Mouse (Mus musculus) brain, embryonic 14.5 days (tissue): Measurements from ENCODE around the gene Ssbp2. TPM values are rescaled to one million over a fixed set of nuclear protein-coding genes. Genes with fewer than 3 reads are reported as not detected.

Source experiments
- DNase-seq: peaks from one replicate; pipeline ENCODE4 v3.0.0-alpha.2; 2011; ENCODE audit warnings: low read depth
- CTCF ChIP-seq: fragments of 200-500 bp; IDR thresholded peaks from 2 replicates; pipeline ENCODE4 v1.5.1; 2012; ENCODE audit warnings: inconsistent platforms, mild to moderate bottlenecking, moderate library complexity, borderline replicate concordance; ENCODE audit not compliant: insufficient read depth, insufficient read length; ENCODE audit errors: extremely low read depth
- POLR2A ChIP-seq: fragments of 200-500 bp; IDR thresholded peaks from 2 replicates; pipeline ENCODE4 v1.6.1; 2012; ENCODE audit warnings: mild to moderate bottlenecking, inconsistent platforms, borderline replicate concordance; ENCODE audit not compliant: poor library complexity, insufficient read depth, insufficient read length, severe bottlenecking; ENCODE audit errors: extremely low read depth
- polyA plus RNA-seq: library from polyadenylated mRNA; depleted of rRNA; stranded (reverse); fragments of >200 nt; gene quantifications from 2 replicates; pipeline ENCODE4 v1.2.3, GENCODE M21; 2012

Ssbp2 gene
- polyA plus RNA-seq, 1 experiment: 133 TPM

DNA sequence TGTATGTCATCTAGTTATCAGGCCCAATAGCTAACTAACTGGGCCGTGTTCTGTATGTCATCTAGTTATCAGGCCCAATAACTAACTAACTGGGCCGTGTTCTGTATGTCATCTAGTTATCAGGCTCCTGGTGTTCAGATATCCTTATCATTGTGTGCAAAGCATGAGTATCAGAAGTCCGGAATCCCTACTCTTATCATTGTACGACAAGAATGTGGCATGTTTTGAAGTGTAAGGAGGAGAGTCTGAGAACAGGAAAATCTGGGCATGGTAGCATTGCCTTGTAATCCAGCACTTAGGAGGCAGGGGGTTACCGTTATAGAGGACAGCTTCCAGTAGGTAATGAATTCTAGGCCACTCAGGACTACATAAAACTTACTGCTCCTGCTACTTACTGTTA is 178.8 kb downstream of the Ssbp2 start:
- TF ChIP-seq POLR2A: no peak
- no peak for TF ChIP-seq CTCF
- DNase-seq: no peak

DNA sequence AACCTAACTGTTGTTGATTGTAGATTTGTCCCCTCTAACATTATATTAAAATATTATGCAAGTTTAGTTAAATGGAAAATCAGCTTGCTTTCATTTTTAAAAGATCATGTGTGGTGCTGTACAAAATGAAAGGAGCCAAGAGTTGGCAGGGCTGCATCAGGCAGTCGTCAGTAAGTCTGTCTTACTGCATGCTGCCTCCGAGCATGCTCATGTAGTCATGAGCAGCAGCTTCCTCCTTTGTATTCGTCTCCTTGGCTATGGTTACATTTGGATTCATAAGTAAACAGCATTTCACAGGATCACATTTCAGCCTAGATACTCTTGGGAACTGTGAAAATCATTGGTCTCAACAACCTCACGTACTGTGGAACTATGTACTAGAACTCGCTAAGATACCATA is 180.1 kb downstream of the Ssbp2 start:
- no peak for DNase-seq
- TF ChIP-seq POLR2A (no peak), CTCF (no peak)

DNA sequence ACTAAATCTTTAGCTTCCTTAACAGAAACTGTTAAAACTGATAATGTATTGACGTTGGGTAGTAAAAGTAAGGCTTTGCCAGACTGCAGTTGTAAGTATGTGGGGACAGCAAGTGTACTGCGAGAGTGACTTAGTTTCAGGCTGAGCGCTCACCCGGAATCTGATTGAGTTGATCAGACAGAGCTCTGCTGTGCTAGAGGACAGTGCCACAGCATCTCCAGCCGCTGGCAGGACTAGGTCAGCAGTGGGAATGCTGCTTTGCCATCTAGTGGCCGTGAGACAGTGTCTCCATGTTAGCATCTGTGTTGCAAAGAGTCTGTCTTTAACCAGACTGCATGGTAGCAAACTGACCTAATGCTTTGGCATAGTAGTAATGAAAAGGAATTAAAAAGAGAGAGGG is 188.2 kb downstream of the Ssbp2 start:
- TF ChIP-seq CTCF (peak; percentile 70), POLR2A (no peak)
- DNase-seq: peak; percentile 79

DNA sequence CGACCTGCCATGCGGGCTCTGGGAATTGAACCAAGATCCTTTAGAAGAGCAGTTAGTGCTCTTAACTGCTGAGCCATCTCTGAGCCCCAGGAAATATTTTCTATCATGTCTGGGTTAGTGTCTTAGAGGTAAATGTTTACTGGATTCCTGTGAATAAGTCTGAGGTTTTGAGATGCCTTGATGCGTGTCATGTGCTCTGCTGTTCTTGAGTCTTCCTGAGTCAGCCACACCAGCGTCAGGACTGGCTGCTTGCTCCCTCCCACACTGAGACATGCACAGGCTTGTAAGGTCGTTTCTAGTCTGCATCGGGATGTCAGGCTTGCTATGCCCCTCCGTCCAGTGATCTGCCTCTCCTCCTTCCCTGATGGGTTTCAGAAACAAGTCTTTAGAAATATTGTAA is 189.8 kb downstream of the Ssbp2 start:
- no peak for DNase-seq
- no peak for TF ChIP-seq POLR2A

DNA sequence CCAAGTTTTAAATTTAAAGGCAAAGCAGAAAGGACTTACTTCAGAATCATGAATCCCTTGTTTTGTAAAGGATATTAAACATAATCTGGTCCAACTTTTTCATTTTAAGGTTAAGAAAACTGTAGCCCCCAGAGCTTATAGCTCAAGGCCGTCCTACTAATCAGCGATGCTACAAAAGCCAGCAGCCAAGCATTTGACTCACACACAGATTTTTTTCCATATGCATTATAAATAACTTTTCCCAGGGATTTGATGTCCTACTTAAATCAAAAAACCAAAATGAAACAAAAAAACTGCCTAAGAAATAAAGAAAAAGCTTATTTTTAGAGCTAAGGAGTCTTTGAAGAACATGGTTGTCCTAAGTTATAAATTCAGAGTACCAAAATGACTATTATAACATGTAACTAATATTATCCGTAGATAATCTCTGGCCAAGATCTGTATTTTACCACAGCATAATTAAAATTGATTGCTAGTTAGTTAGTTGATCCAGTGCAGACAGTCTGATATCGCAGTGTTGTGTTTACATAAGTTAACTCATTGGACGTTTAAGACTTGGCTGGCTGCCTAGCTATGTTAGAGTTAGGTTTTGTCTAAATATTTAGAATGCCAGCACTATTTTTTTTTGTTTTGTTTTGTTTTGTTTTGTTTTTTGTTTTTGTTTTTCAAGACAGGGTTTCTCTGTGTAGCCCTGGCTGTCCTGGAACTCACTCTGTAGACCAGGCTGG is 201.1 kb downstream of the Ssbp2 start:
- no peak for TF ChIP-seq POLR2A
- TF ChIP-seq CTCF: no peak
- DNase-seq: no peak

DNA sequence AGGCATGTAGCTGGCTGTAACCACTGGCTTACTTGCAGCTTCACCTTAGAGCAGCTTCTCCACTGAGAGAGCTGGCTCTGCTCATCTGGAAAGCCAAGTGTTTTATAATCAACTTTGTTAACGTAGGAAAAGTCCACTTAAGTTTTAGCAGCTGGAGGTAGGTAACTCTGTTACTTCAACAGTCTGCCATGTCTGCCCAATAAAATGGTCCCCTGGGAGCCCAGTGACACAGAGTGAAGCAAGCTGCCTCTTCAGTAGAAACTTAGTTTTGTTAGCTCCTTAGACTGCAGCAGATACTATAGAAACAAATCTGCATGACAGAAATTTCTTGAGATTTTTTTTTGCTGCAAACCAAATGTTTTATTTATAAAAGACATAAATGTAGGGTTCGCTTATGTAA is 202.7 kb downstream of the Ssbp2 start:
- no peak for DNase-seq
- no peak for TF ChIP-seq CTCF
- TF ChIP-seq POLR2A: no peak

DNA sequence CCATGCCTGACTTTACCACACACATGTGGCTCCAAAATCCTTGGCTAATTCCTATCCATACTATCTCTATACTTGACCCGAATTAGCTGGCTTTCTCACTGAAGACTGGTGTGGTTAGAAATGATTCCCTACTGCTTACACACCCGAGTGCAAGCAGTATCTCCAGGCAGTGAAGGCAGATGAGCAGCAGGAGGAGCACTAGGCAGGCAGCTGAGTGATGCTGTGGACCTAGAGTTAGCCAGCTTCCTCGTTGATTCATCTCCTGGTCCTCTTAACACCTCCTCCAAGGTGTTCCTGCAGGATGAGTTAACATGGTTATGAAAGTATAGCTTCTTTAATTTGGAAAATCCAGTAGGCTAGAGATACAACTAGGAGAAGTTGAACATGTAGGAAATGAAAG is 213.2 kb downstream of the Ssbp2 start:
- TF ChIP-seq POLR2A (no peak), CTCF (no peak)
- DNase-seq: no peak

DNA sequence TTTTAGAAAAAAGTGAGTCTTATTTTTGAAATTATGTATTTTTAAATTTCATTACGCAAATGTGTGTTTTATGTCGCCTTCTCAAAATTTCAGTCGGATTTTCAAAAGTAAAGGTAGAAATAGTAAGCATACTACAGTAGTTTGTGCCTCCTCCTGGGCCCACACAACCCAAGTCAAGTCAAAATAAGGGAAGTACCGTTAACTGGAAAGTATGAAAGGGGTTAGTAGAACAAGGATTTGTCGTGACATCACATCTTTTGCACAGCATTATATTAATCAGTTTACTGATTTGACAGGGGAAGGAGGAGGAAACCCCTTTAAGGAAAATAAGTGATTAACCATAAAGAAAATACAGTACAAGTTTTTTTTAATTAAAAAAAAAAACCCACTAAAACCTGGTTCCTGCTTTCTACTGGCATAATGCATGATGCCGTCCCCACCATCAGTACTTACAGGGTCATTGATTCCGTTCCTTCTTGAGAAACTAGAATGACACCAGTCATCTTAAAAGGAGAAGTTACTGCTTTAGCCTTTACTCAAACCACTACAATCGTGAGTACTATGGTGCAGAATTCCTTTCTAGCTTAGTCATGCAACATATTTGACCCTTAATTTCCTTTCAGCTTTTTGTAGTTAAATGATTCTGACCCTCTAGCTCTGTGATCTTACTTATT is 220.8 kb downstream of the Ssbp2 start:
- DNase-seq: no peak

DNA sequence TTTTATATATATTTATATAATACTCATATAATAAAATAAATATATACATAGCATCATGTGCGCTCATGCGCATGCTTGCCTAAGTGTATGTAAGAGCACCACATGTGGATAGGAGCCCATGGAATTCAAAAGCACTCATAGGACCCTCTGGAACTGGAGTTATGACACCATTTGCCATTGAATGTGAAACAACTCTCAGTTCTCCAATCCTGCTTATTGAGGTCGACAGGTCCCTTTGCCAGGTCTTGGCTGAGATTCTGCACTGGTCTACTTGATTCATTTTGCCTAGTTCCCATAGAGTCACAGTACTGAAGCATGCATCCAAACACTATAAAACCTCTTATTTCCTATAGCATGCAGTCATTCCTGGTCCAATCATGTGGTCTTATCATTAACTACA is 221.4 kb downstream of the Ssbp2 start:
- no peak for TF ChIP-seq CTCF
- DNase-seq: no peak

More for the DNA sequence above, 220.8 kb downstream of the Ssbp2 start:
- no peak for TF ChIP-seq CTCF
- no peak for TF ChIP-seq POLR2A

DNA sequence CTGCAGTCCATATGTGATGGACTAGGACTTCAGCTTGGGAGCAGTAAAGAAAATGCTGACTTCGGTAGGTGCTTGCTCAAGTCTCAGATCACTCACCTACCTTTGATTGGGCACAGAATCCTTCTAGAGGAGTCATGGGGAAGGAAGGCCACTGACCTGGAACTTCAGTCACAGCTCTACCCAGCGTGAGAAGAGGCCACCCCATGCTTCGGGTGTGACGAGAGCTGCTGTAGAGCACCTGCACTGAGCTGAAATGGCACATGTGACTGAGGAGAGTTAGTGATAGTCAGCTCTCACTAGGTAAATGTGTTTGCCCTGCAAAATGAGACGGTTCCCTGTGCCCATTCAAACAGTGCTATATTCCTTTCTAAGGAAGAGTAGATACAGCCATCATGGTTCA is 230.0 kb downstream of the Ssbp2 start:
- DNase-seq: no peak
- TF ChIP-seq CTCF (no peak), POLR2A (no peak)

DNA sequence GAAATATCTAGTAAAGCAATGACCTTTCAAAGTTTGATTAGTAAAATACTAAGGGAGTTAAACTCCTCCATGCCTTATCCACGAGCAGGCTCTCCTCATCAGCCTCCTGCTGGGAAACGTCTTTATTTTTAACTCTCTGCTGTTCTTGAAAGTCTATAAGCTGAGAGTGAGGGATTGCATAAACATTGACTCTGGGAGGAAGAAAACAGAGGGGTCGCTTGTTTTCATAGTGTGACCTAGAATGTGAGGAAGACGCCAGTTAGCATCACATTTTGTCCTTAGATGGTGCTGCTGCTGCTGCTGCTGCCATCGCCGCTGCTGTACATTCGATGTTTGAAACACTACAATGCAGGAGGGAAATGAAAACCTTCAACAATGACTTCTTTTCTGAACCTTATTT is 233.5 kb downstream of the Ssbp2 start:
- TF ChIP-seq CTCF: no peak
- no peak for TF ChIP-seq POLR2A
- DNase-seq: no peak

DNA sequence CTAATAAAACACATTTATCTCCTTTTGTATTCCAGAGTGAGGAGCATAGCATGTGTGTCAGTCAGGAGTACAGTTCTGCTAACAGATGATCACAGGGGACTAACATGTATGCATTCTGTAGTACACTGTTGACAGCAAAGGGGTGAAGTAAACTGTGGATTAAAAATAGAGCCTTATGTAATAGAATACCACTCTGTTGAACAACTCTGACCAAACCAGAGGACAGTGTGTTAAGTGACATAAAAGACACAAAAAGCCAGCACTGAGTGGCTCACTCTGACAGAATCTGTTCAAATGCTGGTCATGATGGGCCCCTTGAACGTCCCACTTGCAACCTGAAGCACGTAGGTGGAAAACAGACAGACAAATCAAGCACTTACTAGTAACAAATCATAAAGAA is 235.3 kb downstream of the Ssbp2 start:
- DNase-seq: no peak
- TF ChIP-seq CTCF (no peak), POLR2A (no peak)

DNA sequence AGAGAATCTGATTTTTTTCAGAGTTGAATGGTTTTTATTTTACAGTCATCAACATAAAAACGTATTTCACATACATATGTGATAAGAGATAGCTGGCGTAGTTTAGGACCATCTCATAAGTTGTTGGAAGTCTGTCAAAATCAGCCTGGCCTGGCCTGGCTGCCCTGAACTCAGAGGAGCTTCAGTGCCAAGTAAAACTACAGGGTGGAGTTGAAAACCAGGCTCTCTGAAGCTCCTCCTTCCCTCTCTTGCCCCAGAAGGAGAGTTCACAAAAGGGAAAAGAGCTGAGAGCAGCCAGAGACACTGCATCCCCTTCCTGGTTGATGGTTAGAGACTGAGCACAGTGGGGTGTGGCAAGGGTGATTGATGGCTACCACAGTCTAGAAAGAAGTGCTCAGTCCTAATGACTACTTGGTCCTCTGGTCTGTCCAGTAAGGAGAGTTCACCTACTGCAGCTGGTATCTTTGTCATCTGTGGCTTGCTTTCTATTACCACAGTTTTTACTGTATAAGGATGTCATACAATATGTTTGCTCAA is 236.1 kb downstream of the Ssbp2 start:
- no peak for DNase-seq
- TF ChIP-seq POLR2A: no peak
- TF ChIP-seq CTCF: no peak
